Mouse (Mus musculus) c-Kit-positive CD71-positive TER-119-negative erythroid progenitor cells, embryonic 14.5 days (primary cell): ENCODE measurements around the gene Cdpf1.
"Not testable (repeated sequence)": the region's sequence is repeated elsewhere in the genome, so short reads cannot be mapped to it uniquely, and the experiment has no call there.

ENCODE experiments used
- DNase-seq: peaks from one replicate; pipeline ENCODE4 v3.0.0-alpha.2; 2013; ENCODE audit warnings: low read depth

Cdpf1 gene

DNA sequence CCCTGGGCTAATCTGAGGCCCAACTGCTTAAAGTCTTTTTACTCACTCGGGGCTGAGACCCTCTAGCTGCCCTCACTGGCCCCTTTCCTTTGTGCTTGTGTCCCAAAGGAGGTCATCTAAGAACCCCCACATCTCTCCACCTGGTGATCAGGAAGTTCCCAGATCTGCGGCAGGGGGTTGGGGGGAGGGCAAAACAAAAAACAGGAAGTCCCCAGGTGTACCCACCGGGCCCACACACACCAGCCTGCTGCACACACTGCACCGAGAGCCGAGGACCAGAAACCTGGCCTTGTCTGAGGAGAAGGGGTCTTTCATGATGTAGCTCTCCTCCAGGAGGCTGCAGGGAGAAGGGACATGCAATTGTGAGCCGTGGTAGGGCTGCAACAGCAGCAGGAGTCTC, 3.5 kb downstream of the Cdpf1 start:
- DNase-seq: no peak

DNA sequence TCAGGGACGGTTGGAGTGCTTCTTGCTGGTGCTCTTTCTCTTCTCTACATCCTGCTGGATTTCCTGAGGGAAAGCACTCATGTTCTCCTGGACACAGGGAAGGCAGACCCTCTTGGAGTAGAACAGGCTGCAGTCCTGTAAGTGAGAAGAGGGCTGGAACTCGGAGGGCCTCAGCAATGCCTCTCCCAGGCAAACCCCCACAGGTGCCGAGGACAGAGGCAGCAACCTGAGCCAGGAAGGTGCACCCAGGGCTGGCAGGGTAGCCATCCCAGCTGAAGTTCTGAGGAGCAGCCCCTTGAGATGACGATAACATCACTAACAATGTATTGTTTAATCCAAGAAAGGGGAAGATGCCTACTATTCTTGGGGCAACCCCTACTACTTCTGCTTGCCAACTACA, 4.1 kb downstream of the Cdpf1 start:
- no peak for DNase-seq

DNA sequence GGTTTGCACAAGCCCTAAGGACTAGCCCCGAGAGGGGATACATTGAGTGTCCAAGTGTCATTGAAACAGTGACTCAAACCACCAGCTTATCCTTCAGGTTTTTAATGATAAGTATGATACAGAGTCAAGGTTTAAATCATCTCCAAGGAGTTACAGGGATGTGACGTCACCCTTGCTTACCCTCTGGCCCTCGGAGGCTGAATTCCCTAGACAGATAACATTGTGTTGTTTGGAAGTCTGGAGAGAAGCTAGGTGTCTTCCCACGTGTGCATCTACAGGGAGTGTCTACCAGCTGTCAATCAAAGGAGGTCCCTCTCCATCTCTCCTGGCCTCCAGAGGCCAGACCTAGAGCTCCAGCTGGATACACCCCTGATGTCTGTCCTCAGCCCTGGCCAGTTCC, 4.6 kb downstream of the Cdpf1 start:
- no peak for DNase-seq

DNA sequence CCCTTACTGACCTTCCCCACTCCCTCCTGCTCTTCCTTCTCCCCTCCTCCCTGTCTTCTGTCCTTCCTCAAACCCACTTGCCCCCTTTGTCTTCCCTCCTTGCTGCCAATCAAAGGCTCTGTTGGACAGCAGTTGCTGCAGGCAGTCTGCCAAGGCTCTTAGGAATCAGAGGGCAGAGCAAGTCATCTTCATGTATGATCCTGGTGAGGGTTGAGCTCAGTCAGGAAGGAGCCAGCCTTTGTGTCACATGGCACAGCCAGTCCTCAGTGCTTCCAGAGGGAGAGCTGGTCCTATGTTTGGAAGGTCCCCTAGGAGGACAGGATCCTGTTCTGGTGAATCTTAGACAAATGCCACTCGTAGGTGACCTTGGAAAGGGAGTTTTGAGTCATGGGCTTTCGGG, 8.6 kb downstream of the Cdpf1 start:
- no peak for DNase-seq

DNA sequence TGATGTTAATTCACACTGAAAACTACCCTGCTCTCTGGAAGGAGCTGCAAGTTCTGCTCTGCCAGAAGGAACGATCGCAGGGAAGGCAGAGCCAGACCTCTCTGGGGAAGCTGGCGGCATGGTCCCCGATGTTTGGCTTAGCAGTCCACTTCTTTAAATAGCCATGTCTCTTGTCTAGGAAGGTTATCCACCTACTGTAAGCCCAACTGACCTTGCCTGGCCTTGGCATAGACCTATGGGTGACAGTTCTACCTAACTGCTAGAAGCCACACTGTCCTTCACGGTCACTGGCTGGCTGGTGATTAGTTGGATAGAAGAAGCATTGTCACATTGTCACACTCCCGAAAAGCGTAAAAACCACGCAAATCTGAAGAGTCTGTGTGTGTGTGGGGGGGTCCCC, 12.8 kb downstream of the Cdpf1 start:
- DNase-seq: no peak

DNA sequence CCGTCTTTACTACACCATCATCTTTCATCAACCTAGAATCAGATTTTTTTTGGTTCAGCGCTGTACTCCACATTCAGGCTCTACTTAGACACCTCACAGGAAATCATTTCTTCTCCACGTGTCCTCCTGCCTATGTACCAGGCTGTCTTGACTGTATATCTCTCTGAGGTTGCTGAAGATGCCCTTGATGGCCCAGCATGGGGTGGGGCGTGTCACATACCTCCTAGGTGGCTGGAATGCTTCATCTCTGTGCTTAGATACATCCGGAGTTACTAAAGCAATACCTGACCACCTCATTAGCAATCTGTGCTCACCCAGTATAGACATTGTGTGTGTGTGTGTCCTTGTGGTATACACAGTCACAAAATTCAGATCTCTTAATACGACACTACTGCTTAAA, 16.0 kb downstream of the Cdpf1 start:
- no peak for DNase-seq

DNA sequence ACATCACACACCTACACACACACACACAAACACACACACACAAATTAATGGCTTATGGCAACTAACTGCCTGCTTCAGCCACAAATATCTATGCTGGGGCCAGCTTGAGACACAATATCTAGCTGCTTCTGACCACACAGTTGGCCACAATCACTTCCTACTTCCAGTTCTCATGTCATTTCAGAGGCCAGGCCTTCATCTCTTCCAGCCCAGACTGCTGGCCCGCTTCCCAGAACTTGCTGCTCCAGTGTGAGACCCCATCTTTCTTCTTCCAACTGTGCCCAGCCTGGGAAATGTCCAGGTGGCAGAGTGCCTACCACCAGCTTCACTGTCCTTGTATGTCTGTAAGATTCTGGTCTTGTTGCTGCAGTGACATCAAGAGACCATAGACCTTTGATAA, 18.7 kb downstream of the Cdpf1 start:
- no peak for DNase-seq

DNA sequence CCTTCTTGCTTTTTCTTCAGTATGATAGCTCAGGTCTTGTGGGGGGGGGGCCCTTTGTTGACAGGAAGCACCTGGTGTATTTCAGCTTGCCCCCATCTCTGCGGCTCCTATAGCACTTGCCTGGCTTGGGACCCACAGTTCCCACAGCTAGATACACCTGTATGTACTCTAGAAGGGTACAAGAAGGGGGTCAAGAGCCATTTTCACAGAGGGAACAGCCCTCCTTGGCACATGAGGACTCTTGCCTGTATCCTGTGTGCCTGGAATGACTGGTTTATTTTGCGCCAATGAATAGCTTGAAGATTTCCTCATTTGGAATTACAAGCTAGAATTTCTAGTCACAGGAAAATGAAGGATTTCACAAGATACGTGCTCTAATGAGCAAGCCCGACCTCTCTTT, 20.0 kb downstream of the Cdpf1 start:
- DNase-seq: no peak

DNA sequence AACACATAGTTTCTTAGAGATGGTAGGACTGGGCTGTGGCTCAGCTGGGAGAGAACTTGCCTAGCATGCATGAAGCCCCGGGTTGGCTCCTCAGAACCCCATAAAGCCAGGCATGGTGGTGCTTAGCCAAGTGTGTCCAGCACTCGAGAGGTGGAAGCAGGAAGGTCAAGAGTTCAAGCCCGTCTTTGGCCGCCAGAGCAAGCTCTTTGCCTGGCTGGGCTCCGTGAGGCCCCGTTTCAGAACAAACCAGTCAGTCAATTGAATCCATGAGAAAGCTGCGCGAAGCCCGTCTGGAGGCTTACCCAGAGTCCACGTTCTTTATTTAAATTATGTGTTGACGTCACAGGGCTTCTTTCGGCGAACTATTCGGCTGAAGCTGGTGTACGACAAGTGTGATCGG, 22.9 kb downstream of the Cdpf1 start:
- no peak for DNase-seq

DNA sequence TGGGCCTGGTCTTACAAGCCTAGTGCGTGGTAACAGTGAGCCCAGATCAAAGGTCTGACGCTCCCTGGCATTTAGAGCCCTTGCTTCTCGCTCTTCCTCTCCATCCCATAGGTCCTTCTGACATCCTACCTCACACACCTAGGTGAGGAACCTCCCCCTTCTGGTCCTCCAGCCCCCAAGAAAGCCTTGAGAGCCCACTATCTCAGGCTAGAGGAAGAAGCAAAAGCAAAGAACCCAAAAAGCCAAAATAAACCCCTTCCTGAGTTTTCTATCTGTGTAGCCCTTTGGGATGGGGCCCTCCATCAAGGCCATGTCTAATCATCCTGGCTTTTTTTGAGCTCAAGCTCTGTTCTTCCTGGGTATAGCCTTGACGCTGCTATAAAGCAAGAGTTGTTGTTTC, 23.4 kb downstream of the Cdpf1 start:
- DNase-seq: no peak

DNA sequence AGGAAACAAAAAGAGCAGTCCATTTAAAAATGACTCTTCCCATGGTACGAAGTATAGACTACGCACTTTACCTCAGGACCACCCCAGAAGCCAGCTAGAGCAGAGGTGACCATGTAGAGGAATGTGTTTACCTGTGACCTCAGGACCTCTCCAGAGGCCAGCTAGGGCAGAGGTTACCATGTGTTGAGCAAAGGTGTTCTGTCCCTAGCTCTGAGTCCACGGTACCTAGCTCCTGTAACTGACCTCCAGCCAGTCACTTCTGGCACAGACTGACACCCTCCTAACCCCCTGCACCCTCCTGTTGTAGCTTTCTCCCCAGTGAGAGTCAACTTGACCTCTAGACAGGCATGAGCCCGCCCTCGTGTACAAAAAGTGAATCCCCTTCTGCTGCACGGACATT, 24.0 kb downstream of the Cdpf1 start:
- DNase-seq: no peak

DNA sequence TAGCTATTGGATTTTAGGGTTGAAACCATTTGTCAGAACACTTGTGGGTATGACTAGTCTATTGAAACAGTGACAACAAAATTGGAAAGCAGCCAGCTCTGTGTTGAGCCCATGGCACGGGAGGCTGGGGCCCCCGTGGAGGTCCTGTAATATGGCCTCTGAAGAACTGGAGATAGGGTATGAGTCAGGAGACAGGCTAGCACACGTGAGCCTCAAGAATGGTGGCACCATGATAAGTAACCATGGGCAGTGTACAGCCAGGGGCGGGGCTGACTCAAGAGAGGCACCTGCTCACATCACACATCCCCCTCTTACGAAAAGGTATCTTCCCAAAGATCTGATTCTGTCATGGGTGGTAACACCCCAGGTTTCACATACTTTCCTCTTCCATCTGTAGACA, 24.8 kb downstream of the Cdpf1 start:
- no peak for DNase-seq

DNA sequence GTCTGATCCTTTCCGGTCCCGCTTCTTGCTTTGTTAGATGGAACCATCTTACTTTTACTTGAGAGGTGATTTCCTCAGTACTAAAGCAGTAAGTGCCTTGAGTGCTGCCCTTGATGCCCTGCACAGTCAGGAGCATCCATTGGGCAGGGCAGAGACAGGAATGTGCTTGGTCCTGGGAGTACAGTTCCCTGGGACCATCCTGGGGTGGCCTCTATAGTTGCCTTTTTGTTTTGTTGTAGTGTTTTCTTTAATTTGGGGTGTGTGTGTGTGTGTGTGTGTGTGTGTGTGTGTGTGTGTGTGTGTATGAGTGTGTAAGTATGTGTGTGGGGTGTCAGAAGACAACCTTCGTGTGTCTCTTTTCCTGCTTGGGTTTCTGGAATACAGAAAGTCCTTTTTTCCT, 27.2 kb downstream of the Cdpf1 start:
- DNase-seq: no peak

DNA sequence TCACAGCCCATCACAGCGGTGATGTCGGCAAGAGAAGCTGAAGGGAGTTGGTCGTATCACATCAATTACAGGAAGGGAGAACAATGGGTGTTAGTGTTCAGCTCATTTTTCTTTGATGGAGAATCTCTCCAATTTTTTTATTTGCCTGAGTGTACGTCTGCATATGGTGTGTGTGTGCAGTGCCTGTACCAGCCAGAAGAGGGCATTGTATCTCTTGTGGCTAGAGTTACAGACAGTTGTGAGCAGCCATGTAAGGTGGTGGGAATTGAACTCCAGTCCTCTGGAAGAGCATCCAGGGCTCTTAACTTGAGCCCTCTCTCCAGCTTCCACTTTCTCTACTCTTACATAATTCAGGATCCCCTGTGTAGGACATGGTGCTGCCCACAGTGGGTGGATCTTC, 28.4 kb downstream of the Cdpf1 start:
- DNase-seq: peak; percentile 2

DNA sequence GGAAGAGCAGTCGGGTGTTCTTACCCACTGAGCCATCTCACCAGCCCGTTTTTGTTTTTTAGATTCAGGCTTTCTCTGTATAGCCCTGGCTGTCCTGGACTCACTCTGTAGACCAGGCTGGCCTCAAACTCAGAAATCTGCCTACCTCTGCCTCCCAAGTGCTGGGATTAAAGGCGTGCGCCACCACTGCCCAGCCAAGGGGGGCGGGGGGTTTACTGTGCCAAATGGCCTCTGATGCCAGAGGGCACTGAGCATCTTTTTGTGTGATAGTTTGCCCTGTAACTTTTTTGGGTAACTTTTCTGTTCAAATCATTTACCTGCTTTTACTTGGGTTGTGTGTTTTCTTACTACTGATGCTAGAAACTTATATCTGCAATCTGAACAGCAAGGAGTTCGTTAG, 32.6 kb downstream of the Cdpf1 start:
- not testable (repeated sequence) for DNase-seq

DNA sequence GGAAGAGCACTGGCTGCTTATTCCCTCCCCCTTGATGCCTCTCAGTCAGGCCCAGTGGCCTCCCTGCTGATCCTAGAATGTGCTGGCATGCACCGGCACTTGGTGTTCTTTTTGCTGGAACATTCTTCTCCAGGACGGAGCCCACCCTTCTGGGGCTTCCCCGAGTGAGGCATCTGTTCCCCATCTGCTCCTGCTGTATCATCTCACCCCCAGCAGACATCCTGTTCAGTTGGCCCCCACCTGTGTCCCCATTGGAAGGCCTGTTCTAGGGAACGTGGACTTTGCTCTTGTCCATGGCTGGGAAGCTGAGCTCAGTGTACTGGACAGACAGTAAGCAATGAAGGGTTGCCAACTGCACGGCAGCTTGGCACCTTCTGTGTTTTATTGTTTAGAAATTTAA, 34.7 kb downstream of the Cdpf1 start:
- no peak for DNase-seq

DNA sequence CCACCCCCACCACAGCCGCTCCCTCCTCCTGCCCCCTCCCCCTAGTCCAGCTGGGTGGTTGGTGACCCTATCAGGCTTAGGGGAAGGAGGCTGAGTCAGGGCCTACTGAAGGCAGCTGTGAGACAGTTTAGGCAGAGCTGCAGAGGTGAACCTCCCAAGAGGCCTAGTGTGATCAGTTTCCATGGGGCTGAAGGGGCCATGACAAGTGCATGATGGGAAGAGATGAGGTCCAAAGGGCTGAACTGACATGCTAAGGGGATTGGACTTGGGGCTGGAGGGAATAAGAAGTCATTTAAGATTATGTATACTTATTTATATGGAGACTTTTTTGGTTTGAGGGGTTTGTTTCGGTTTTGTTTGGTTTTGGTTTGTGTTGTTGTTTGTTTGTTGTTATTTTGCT, 35.3 kb downstream of the Cdpf1 start:
- DNase-seq: no peak

DNA sequence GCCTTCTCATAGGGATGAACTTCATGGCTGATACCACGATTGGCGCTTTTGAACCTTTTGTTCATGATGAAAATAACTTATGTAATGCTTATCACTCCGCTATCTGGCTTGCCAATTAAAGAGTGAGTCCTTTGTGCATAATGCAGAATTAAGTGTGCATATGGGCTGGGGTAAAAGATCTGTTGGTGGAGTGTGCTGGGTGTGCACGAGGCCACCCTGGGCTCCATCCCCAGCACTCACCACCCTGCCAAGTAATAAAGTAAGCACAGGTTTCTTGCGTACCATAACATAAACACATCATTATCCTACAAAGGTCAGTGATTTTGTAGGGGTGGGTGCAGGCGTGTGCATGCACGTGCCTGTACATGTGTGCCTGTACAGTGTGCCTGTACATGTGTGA, 36.5 kb downstream of the Cdpf1 start:
- no peak for DNase-seq

DNA sequence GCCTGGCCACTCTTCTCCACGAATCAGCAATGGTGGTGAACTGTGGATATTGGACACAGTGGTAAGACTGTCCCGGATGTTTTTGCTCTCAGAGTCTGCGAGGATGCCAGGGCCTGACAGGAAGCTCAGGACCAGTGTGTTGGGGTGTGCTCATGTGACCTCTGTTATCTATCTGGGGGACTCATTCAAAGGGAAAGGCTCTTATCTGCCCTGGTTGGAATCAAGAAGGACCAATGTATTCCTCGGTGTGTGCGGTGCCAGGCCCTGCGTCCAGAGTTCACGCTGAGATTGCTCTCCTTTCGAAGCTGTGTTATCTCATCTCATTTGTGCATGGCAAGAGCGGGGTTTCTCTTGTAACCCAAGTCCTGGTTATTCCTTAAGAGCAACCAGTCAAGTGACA, 37.1 kb downstream of the Cdpf1 start:
- DNase-seq: no peak

DNA sequence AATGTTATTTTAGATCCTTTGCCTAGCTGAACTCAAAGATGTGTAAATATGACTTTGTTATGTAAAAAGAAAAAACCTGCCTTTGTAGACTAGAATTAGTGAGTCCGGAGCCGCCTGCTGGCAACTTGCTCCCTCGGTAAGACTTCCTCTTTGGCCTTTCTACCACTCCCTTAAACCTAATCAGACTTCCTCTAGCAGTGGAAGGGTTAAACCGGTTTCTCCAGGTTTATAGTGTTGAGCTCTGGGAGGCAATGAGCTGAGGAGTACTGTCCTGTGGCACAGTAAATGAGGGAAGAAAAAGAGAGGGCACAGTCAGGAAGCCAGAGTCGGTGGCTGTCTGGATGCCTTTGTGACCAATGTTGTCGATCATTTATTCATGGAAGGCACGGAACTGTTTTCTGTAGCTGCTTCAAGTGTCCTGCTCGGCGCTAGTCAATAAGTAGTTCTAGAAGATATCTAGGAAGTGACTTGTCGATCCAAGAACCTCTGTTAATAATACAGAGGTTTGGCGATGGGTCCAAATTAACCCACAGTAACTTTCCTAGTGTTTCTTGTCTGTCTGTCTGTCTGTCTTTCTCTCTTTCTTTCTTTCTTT, 39.3 kb downstream of the Cdpf1 start:
- DNase-seq: no peak

DNA sequence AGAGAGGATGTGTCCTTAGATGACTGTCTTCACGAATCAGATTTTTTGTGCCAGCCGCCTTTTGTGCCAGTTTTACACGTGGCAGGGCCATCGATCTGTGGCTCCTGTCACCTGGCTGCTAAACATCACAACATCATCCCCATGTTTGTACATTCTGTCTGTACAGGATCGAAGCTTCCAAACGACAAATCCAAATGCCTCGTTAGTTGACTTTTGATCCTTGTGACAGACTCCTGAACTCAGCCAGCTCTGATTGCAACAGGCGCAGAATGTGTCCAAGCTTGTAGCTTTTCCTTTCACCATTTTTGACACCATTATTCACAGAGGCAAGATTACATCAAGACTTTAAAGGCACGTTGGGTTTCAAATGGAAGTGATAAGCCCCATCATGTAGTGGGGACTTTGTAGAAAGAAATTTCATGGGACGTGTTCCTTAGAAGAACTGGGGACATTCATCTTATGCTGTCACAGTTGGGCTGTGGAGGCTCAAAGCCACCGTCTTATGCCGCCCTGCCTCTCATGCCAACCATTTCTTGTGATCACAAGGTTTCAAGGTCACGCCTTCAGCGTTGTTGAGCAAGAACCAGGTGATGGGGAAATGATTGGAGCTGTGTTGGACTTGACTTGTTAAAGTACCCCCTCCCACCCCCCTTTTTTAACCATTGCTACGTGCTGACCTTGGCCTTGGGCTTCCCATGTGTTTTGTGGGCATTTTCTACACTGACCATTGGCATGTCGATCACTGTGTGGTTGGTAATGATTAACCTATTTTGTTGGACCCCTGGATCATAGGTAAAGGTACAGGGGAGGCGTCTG, 40.0 kb downstream of the Cdpf1 start:
- no peak for DNase-seq

DNA sequence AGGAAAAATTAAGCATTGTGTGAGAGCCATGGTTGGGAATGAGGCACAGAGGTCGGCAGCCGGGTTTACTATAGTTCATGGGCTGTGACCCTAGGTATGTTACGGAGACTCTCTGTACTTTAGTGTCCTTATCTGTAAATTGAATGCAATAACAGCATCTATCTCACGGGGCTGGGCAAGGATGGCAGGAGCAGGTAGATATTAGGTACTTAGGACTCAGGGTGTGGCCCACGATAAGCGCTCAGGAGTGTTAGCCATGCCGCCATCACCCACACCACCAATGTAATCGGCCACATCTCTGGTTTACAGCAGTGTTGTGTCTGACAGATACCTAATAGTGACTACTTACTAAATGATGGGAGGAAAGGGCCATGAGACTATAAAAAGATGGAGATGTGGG, 42.5 kb downstream of the Cdpf1 start:
- DNase-seq: no peak

DNA sequence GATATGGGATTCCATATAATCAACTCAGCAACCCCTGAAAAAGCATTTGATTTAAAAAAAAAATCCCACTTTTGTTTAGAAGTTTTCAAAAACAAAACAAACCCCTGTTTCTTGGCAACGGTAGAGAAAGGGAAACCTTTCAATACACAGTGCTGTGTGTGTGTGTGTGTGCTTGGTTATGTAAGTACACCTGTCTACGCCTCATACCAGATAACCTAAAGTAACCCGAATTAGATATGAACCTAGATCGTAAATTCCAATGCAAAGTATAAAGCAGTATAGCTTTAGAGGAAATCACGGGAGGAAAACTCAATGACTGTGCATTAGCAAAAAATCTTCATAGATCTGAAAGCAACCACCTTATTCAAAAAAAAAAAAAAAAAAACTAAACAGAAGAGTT, 44.8 kb downstream of the Cdpf1 start:
- no peak for DNase-seq

DNA sequence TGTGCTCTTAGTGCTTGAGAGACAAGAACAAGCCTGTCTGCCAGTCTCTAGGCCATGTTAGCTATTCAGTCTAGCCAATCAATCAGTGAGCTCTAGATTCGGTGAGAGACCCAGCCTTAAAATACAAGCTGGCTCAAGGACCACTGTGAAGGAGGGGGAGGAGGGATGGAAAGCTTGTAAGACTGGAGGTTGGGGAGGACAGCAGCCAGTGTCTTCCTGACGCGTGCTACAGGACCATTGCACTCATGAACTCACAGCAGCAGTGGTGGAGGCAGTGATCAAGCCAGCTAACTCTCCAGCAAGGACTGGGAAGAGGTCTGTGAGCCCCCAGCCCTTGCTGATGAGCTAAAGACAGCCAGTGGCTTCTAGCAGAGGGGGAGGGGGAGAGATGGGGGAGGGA, 46.5 kb downstream of the Cdpf1 start:
- DNase-seq: no peak
